Mouse (Mus musculus): ENCODE results near the gene Fam117b. TPM values are rescaled to one million over a fixed set of nuclear protein-coding genes. Genes with fewer than 3 reads are reported as not detected.

Fam117b gene
- polyA plus RNA-seq, 1 experiment from 2014 or later: 10.7 TPM

GRCm38 (mm10) chr1:59987399-59988040 is 74.7 kb downstream of the Fam117b start:
- 0 out of 2 replicates have a peak, but pooled peaks cover 13% of the 10 kb centered on the region for H3K36me3 ChIP-seq (ENCODE audit: insufficient read depth, low read length)
- TF ChIP-seq CTCF (IDR thresholded peaks at IDR 0.05; ENCODE audit: low read depth): no peak
- ATAC-seq (replicated peaks; ENCODE audit: low FRiP score, low read depth): no peak

GRCm38 (mm10) chr1:59995646-59996045 is 82.8 kb downstream of the Fam117b start:
- Histone ChIP-seq H3K9ac (ENCODE audit: low read depth, low read length) (no peak overlapping the region), H3K27me3 (ENCODE audit: insufficient read depth, low read length) (no peaks in the 10 kb centered on the region), H3K9me3 (replicated peaks; ENCODE audit: low read length) (no peaks in the 10 kb centered on the region), H3K4me1 (replicated peaks; ENCODE audit: insufficient read depth, low read length) (no peaks in the 10 kb centered on the region), H3K4me3 (replicated peaks; ENCODE audit: low read depth, low read length) (no peak overlapping the region), H3K36me3 (ENCODE audit: insufficient read depth, low read length) (0 out of 2 replicates have a peak, but pooled peaks cover 2% of the 10 kb centered on the region), H3K4me2 (ENCODE audit: low read length) (no peak overlapping the region), H3K27ac (no peak overlapping the region)
- TF ChIP-seq CTCF (IDR thresholded peaks at IDR 0.05; ENCODE audit: low read depth): peak; percentile 37
- DNase-seq (ENCODE audit: low spot score) (no peak), ATAC-seq (replicated peaks; ENCODE audit: low FRiP score, low read depth) (no peak)
- WGBS: 47% methylated on average over 3 of the region's 3 CpGs

More at GRCm38 (mm10) chr1:59987399-59988040, 74.7 kb downstream of the Fam117b start:
- H3K4me3 ChIP-seq (replicated peaks; ENCODE audit: low read depth, low read length): no peak overlapping the region
- no peak overlapping the region for H3K9ac ChIP-seq (ENCODE audit: low read depth, low read length)
- H3K9me3 ChIP-seq (replicated peaks; ENCODE audit: low read length): no peaks in the 10 kb centered on the region
- H3K27ac ChIP-seq: no peak overlapping the region
- DNase-seq (ENCODE audit: low spot score): no peak
- 95% methylated on average over 3 of the region's 3 CpGs for WGBS
- H3K4me2 ChIP-seq (ENCODE audit: low read length): no peak overlapping the region
- H3K27me3 ChIP-seq (ENCODE audit: insufficient read depth, low read length): no peaks in the 10 kb centered on the region
- H3K4me1 ChIP-seq (replicated peaks; ENCODE audit: insufficient read depth, low read length): no peaks in the 10 kb centered on the region

DNA sequence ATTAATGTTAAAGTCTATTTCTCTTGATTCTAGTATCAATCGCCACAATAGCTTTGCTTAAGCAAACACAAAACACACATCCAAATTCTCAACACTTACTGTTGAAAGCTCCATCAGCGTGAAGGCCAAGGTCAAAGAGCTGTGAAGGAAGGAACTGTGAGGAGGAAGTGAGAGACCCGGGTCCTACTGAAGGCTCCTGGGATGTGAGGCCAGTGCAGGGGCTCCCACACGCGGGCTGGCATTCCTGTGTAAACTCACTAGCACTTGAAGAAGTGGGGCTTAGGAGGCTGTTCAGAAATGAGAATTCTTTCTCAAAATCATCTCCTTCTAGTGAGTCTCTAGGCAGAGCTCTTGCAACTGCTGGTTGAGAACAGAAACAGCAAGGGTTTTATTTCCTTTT is 84.5 kb downstream of the Fam117b start:
- H3K36me3 ChIP-seq (ENCODE audit: insufficient read depth, low read length): no peaks in the 10 kb centered on the region
- 30% methylated on average over 5 of the region's 5 CpGs for WGBS
- TF ChIP-seq CTCF (IDR thresholded peaks at IDR 0.05; ENCODE audit: low read depth): no peak

DNA sequence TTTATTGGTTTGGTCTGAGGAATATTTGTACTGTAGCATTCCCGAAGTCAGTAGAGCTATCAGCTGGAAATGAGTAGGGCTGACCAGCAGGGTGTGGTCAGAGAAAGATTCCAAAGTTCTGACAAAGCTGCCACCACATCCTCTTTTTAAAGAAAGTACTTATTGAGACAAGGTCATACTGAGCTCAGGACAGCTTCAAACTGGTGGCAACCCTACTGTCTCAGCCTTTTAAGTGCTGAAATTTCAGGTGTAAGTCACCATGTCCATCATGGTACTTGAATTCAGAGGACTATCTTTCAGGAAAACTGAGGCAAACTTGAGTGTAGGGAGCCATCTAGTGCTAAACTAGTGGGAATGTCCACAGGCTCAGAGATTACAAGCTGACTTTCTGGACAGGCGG is 87.5 kb downstream of the Fam117b start:
- Histone ChIP-seq H3K27ac (no peak overlapping the region), H3K9ac (ENCODE audit: low read depth, low read length) (no peak overlapping the region), H3K27me3 (ENCODE audit: insufficient read depth, low read length) (no peaks in the 10 kb centered on the region), H3K36me3 (ENCODE audit: insufficient read depth, low read length) (no peaks in the 10 kb centered on the region), H3K4me1 (replicated peaks; ENCODE audit: insufficient read depth, low read length) (no peaks in the 10 kb centered on the region), H3K9me3 (replicated peaks; ENCODE audit: low read length) (no peaks in the 10 kb centered on the region), H3K4me2 (ENCODE audit: low read length) (no peak overlapping the region), H3K4me3 (replicated peaks; ENCODE audit: low read depth, low read length) (no peak overlapping the region)
- TF ChIP-seq CTCF (IDR thresholded peaks at IDR 0.05; ENCODE audit: low read depth): peak; percentile 71
- 45% methylated on average over 2 of the region's 2 CpGs for WGBS
- peak; percentile 65 for DNase-seq (ENCODE audit: low spot score)
- ATAC-seq (replicated peaks; ENCODE audit: low FRiP score, low read depth): no peak

More for the DNA sequence above, 84.5 kb downstream of the Fam117b start:
- no peak overlapping the region for H3K9ac ChIP-seq (ENCODE audit: low read depth, low read length)
- no peaks in the 10 kb centered on the region for H3K9me3 ChIP-seq (replicated peaks; ENCODE audit: low read length)
- no peak overlapping the region for H3K27ac ChIP-seq
- H3K4me2 ChIP-seq (ENCODE audit: low read length): no peak overlapping the region
- H3K27me3 ChIP-seq (ENCODE audit: insufficient read depth, low read length): no peaks in the 10 kb centered on the region
- no peak overlapping the region for H3K4me3 ChIP-seq (replicated peaks; ENCODE audit: low read depth, low read length)
- H3K4me1 ChIP-seq (replicated peaks; ENCODE audit: insufficient read depth, low read length): no peaks in the 10 kb centered on the region
- ATAC-seq (replicated peaks; ENCODE audit: low FRiP score, low read depth) (no peak), DNase-seq (ENCODE audit: low spot score) (no peak)

- no peak for ATAC-seq (replicated peaks; ENCODE audit: low FRiP score, low read depth)
- WGBS: 89% methylated on average over 10 of the region's 10 CpGs
- H3K4me3 ChIP-seq (replicated peaks; ENCODE audit: low read depth, low read length): no peak overlapping the region
Measured at GRCm38 (mm10) chr1:60007337-60007736, 94.5 kb downstream of the Fam117b start.

DNA sequence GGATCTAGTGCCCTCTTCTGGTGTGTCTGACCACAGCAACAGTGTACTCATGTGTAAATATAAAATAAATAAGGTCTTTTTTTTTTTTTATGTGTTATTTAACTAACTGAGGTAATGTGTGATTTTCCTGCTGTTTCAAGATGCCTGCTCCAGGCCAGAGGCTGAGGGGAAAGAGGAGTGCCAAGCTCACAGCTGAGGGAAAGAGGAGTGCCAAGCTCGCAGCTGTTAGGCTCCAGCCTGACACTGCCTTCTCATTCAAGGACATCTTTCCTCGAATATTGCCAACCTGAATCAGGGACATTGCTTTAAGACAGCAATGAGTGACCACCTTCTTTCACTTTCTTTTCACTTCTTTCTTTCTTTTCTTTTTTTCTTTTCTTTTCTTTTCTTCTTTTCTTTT is 95.9 kb downstream of the Fam117b start:
- WGBS: 81% methylated on average over 2 of the region's 2 CpGs
- no peak overlapping the region for H3K27ac ChIP-seq
- TF ChIP-seq CTCF (IDR thresholded peaks at IDR 0.05; ENCODE audit: low read depth): no peak
- H3K4me1 ChIP-seq (replicated peaks; ENCODE audit: insufficient read depth, low read length): no peaks in the 10 kb centered on the region
- no peak overlapping the region for H3K4me3 ChIP-seq (replicated peaks; ENCODE audit: low read depth, low read length)
- ATAC-seq (replicated peaks; ENCODE audit: low FRiP score, low read depth): no peak
- H3K36me3 ChIP-seq (ENCODE audit: insufficient read depth, low read length): no peaks in the 10 kb centered on the region
- DNase-seq (ENCODE audit: low spot score): no peak
- H3K9ac ChIP-seq (ENCODE audit: low read depth, low read length): no peak overlapping the region
- H3K27me3 ChIP-seq (ENCODE audit: insufficient read depth, low read length): no peaks in the 10 kb centered on the region
- H3K4me2 ChIP-seq (ENCODE audit: low read length): no peak overlapping the region
- H3K9me3 ChIP-seq (replicated peaks; ENCODE audit: low read length): no peaks in the 10 kb centered on the region

More at GRCm38 (mm10) chr1:60007337-60007736, 94.5 kb downstream of the Fam117b start:
- Histone ChIP-seq H3K9ac (ENCODE audit: low read depth, low read length) (no peak overlapping the region), H3K36me3 (ENCODE audit: insufficient read depth, low read length) (no peaks in the 10 kb centered on the region), H3K27me3 (ENCODE audit: insufficient read depth, low read length) (no peaks in the 10 kb centered on the region), H3K4me2 (ENCODE audit: low read length) (no peak overlapping the region), H3K27ac (no peak overlapping the region), H3K4me1 (replicated peaks; ENCODE audit: insufficient read depth, low read length) (no peaks in the 10 kb centered on the region), H3K9me3 (replicated peaks; ENCODE audit: low read length) (no peaks in the 10 kb centered on the region)
- no peak for DNase-seq (ENCODE audit: low spot score)
- no peak for TF ChIP-seq CTCF (IDR thresholded peaks at IDR 0.05; ENCODE audit: low read depth)

Measured in kidney, postnatal 0 days (tissue).